Mouse (Mus musculus): Measurements from ENCODE around the gene Gp2. TPM values are rescaled to one million over a fixed set of nuclear protein-coding genes. Genes with fewer than 3 reads are reported as not detected.

Gp2 gene
- 1.2 TPM for polyA plus RNA-seq (2014; fragmentation: Illumina TruSeq; extraction: RNeasy Lipid Tissue Mini Kit (QIAGEN cat#74804); ENCODE audit: insufficient read depth, low read depth, low replicate concordance)

GRCm38 (mm10) chr7:119459185-119459584 is at the start of gene Gp2:
TSS of gene Gp2 (minus strand) at chr7:119459285.

GRCm38 (mm10) chr7:119479256-119479655 is 20.2 kb upstream of the Gp2 start, which contains the start of gene Umod:
TSS of gene Umod (minus strand) at chr7:119479282.

Other genes with a start within 250 kb of the Gp2 start
- not detected for gene Umod, start 20.0 kb upstream of the Gp2 start, polyA plus RNA-seq (2014; fragmentation: Illumina TruSeq; extraction: RNeasy Lipid Tissue Mini Kit (QIAGEN cat#74804); ENCODE audit: insufficient read depth, low read depth, low replicate concordance)
- 0.30 TPM for gene Acsm5, start 60.2 kb upstream of the Gp2 start, polyA plus RNA-seq (2014; fragmentation: Illumina TruSeq; extraction: RNeasy Lipid Tissue Mini Kit (QIAGEN cat#74804); ENCODE audit: insufficient read depth, low read depth, low replicate concordance)
- gene Pdilt, start 64.2 kb upstream of the Gp2 start, polyA plus RNA-seq (2014; fragmentation: Illumina TruSeq; extraction: RNeasy Lipid Tissue Mini Kit (QIAGEN cat#74804); ENCODE audit: insufficient read depth, low read depth, low replicate concordance): not detected
- gene Acsm2, start 95.1 kb upstream of the Gp2 start, polyA plus RNA-seq (2014; fragmentation: Illumina TruSeq; extraction: RNeasy Lipid Tissue Mini Kit (QIAGEN cat#74804); ENCODE audit: insufficient read depth, low read depth, low replicate concordance): not detected
- gene Acsm1, start 147.7 kb upstream of the Gp2 start, polyA plus RNA-seq (2014; fragmentation: Illumina TruSeq; extraction: RNeasy Lipid Tissue Mini Kit (QIAGEN cat#74804); ENCODE audit: insufficient read depth, low read depth, low replicate concordance): 7.8 TPM
- not detected for gene Acsm4, start 230.7 kb upstream of the Gp2 start, polyA plus RNA-seq (2014; fragmentation: Illumina TruSeq; extraction: RNeasy Lipid Tissue Mini Kit (QIAGEN cat#74804); ENCODE audit: insufficient read depth, low read depth, low replicate concordance)